Mouse (Mus musculus) urinary bladder, postnatal 14 days (tissue): ENCODE measurements around the gene Baiap2.

Source experiments
- DNase-seq: peaks from one replicate; pipeline ENCODE4 v3.0.0; 2021; ENCODE audit warnings: low spot score

Gene Baiap2

DNA sequence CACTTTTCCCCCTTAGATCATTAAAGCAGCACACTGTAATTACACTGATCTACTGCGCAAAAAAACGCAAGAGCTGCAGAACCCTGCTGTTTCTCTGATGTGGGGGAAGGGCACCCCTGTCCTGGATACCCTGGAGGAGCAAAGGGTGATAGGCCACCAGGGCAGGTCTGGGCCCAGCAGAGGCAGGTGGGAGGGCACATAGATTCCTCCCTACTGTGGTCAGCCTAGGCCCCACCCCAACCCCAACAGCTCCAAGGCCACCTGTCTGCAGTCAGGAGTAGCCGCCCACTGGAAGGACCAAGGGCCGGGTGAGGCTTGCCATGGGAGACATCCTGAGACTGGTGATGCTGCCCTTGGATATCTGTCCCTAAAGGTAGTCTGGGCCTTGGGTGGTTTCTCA is 102.8 kb downstream of the Baiap2 start:
- DNase-seq = no peak

DNA sequence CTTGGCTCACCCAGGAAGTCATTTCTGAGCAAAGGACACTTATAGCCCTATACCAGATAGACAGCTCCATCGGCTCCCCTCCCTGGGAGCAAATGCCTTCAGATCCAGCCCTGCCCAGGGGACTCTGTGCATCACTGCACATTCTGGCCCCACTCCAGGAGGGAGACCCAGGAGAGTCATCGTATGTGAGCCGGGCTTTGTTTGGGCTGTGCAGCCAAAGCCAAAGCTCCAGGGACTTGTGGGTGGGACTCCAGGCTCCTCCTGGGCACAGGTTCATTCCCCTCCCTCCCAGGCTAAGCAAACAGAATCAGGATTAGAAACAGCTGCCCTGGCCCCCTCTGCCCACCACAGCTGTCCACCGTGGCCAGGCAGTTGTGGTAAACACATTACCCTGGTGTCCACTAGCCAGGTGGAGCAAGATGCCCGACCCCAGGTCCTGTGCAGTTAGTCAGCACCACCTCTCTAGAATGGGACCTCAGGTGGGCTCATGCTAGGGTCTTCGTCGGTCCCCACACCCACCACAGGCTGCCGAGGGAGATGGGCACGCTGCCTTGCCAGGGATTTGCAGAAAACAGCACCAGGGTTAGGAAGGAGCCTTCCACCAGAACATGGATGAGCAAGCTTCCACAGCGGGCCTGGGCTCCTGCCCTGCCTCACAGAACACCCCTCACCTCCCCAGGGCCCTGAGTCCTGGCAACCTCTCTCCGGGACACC is 103.4 kb downstream of the Baiap2 start:
- no peak for DNase-seq

DNA sequence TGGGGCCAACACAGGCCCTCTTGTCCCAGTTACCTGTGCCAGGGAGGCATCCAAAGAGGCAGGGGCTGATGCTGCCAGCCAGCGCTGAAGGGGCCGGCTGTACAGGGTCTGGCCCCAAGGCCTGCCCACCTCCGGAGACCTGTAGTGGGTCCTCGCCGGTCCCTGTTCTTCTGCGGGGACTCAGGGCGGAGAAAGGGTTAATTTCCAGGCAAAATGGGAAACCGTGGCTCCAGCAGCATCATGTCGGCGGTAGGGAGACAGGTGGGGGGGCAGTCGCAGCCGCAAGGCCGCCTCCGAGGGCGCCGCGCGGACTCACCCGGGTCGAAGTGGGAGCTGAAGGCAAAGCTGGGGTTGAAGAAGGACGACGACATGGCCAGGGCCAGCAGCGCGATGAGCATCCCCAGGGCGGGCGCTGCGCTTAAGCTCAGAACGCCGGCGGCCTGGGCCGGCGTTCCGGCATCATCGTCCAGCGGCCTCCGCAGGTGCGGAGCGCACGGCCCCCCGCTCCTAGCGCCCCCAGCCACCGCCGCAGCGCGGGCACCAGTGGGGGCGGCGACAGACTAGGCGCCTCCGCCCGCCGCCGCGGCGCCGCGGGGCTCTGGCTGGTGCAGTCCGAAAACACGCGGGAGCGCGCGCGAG is 104.1 kb downstream of the Baiap2 start, which contains the start of gene Aatk:
Gene Aatk, minus strand, starts transcription at position 615 of the 639 bp plus-strand sequence.
- no peak for DNase-seq

DNA sequence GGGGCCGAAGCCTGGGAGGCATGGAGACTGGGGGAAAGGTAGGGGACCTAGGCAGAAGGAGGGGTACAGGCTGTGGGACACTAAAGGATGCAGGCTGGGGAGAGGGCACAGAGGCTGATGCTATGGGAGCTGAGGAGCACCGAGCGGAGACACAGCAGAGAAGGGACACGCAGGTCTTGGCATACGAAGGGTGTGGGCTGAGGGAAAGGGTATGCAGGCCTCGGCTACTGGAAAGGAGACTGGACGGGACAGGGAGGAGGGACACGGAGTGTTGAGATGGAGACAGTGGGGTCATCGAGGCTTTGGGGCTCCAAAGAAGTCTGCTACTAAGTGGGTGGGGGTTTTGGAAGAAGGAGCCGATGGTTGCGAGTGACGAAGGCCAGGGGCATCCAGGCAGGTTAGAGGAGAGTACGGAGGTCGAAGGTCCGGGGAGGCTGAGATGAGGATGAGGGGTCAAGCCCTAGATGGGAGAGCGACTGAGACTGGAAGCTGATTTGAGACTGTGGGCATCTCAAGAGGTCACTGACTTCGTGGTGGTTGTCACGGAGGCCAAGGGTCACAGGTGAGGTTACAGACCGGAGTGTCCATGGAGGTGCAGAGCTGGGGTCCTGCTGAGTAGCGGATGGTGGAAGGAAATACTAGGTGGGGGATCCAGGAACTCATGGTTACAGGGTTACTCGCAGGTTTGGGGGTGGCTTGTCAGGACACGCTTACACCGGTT is 105.1 kb downstream of the Baiap2 start:
- no peak for DNase-seq

DNA sequence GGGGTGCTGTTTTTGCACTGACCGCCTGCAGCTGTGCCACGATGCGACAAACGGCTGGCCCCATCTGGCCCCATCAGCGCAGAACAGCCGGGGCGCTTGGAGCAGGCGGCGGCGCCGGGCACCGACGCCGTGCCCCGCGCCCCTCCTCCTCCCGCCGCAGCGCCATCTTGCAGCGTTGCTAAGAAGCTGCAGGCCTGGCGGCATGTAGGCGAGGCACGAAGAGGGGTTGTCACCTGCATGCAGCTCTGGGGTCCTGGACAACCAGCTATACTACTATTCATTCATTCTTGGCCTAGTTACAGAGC is 105.6 kb downstream of the Baiap2 start:
- no peak for DNase-seq

DNA sequence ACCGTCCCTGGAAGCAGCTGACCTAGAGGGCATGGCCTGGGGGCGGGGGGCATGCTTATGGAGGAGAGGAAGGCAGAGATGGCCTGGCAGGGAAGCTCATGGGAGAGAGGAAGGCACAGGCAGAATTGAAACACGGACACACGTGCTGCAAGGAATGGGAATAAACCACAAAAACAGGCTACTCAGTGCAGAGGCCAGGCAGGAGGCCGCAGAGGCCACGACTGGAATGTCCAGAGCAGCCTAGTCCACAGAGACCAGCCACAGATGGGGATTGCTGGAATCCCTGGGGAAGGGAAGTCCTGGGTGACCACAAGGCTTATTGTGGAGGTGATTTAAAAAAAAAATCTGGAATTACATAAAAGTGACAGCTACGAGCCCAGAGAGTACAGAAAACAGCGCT is 106.5 kb downstream of the Baiap2 start:
- no peak for DNase-seq

DNA sequence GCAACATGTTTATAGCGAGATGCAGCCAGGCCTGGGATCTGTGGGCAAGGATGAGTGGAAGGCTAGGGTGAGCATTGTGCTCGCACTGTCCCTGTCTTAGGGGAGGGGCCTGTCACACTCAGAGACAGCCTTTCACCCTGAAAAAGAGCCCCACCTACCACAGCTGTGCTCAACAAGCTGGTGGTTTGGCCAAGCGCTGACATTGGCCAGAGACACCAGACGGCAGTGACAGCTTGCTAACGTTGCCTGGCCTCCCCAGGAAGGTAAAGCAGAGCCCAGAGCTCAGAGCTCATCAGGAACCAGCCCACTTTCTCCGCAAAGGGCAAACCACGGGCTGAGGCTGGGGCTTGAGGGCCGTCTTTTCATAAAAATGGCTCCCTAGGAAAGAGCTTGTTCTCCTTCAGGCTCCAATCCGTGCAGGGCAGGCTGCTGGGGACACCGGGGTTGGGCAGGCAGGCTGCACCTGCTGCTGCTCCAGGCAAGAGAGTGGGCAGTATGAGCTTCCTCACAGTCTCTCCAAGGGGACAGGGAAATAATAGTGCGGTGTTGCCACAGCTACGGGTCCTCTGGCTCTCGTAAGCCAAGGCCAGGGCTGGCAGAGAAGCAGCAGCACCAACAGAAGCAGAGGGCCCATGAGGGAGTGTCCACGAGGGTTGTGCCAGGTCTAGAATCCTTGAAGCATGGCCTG is 108.7 kb downstream of the Baiap2 start:
- DNase-seq = no peak

DNA sequence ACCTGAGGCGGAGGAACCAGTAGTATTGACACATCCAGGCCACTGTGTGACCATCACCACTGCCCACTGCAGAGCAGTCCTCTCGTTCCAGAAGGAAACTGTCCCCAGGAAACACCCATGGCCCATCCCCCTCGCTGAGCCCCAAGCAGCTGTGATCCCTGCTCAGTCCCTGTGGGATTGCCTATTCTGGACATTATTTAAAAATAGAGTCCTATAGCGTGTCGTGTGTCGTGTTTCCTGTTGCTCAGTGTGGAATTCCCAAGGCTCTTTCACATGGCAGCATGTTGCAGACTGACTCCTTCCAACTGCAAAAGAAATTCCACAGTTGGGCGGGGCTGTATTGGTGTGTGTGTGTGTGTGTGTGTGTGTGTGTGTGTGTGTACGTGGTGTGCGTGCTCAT is 109.7 kb downstream of the Baiap2 start:
- DNase-seq = no peak

DNA sequence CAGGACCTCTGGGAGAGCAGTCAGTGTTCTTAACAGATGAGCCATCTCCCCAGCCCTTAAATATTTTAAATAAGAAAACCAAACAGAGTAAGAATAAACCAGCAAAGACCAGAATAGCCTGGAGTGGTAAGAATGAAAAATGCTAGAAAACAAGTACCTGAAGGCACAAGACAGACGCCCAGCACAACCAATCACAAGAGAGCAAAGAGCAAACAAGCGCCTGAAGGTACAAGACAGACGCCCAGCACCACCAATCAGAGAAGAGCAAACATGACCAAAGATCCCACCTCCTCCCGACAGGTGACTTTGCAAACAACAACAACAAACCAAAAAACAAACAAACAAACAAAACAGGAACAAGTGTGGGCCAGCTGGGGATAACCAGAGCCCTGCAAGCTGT is 111.3 kb downstream of the Baiap2 start:
- DNase-seq = no peak

DNA sequence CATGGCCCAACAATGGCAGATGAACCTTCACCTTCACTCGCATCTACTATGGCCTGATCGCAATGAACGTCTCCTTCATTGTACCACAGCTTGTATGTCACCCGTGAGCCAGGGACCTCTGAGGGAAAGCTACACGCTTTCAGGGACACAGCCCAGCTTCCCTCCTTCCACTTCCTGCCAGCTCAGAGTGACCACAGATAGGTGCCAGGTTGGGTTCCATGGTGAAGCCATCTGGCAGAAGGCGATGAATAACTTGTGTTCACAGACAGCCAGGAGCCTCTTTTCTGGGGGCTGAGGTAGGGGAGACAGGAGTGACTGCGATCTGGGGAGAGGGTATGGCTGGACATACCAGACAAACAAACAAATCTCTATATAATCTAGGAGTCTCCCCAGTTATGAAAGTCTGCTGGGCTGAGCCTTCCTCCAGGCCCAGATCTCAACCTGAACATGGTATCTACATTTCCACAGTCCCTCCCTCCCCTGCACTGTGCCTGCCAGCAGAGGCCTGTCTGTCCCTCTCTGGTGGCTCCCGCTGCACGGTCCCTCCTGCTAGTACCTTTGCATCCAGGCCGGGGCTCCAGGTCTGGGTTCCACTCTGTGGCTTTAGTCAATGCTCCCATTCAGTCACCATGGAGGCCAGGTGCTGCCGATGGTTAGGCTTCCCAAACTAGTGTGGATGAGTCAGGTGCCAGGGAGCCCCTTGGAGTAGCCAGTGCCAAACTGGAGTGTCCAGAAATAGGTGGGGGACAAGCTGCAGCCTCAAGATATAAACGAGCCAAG is 113.6 kb downstream of the Baiap2 start:
- no peak for DNase-seq
